Mouse (Mus musculus) erythroblast, embryonic 14.5 days (primary cell): ENCODE measurements around the gene Car6.

Source experiments
- GATA1 ChIP-seq: IDR thresholded peaks from 2 replicates; pipeline ENCODE4 v1.6.1; 2012; ENCODE audit warnings: low read length, inconsistent platforms, mixed read lengths
- TAL1 ChIP-seq: IDR thresholded peaks from 3 replicates; pipeline ENCODE4 v1.6.1; 2012; ENCODE audit warnings: low read length, inconsistent platforms, mixed read lengths

- TF ChIP-seq GATA1 (no peak), TAL1 (no peak)
Observed at GRCm38 (mm10) chr4:150230460-150231407, 29.6 kb upstream of the Car6 start.
